Mouse (Mus musculus) embryonic stem cell, embryonic (primary cell): Measurements from ENCODE around the gene Tns3.

ENCODE experiments used
- CTCF ChIA-PET, 4 experiments: fragments of 300-600 bp in 2 of 4; fragments of 350-600 bp in 2 of 4; sonication (Branson Sonifier 250); formaldehyde crosslinking; loops; one replicate each; lab custom pipeline; 2022; ENCODE audit warnings: inconsistent platforms in 2 of 4; lab: Charles Lee
- POLR2A ChIA-PET, 4 experiments: fragments of 300-600 bp in 2 of 4; fragments of 350-600 bp in 2 of 4; sonication (Branson Sonifier 250); formaldehyde crosslinking; loops; one replicate each; lab custom pipeline; 2022; ENCODE audit warnings: antibody characterized with exemption in 4 of 4, inconsistent platforms in 1 of 4; lab: Charles Lee

Tns3 gene

GRCm38 (mm10) chr11:8405225-8405899, 259.0 kb downstream of the Tns3 start:
- ChIA-PET POLR2A (interaction anchor here in 2 of 4 experiments (0.6 to 1.0 kb wide), 2 partner anchors 1188 to 1616 kb away, joined by 3 to 6 read pairs; no protein-coding TSS in a partner anchor), CTCF (interaction anchor here in 3 of 4 experiments (0.6 to 1.5 kb wide), 3 partner anchors 185 to 1195 kb away, joined by 3 read pairs; no protein-coding TSS in a partner anchor)

- ChIA-PET CTCF (interaction anchor here in 1 of 4 experiments (0.6 kb wide), 1 partner anchor 1191 kb away, joined by 7 read pairs; no protein-coding TSS in a partner anchor), POLR2A (interaction anchor here in 1 of 4 experiments (1.0 kb wide), 1 partner anchor 28 kb away, joined by 3 read pairs; no protein-coding TSS in a partner anchor)
Observed at GRCm38 (mm10) chr11:8401328-8401727, 263.0 kb downstream of the Tns3 start.

GRCm38 (mm10) chr11:8396329-8396728, 268.0 kb downstream of the Tns3 start:
- ChIA-PET CTCF (interaction anchor here in 1 of 4 experiments (0.7 kb wide), 1 partner anchor 1175 kb away, joined by 3 read pairs; no protein-coding TSS in a partner anchor), POLR2A (interaction anchor here in 1 of 4 experiments (0.5 to 0.7 kb wide), 2 partner anchors 71 to 117 kb away, joined by 3 to 4 read pairs; no protein-coding TSS in a partner anchor)

- CTCF ChIA-PET, result no interaction called here
- POLR2A ChIA-PET, result no interaction called here
Observed at GRCm38 (mm10) chr11:8391564-8391963, 272.8 kb downstream of the Tns3 start.

- POLR2A ChIA-PET, result interaction anchor here in 1 of 4 experiments (0.6 kb wide), 1 partner anchor 703 kb away, joined by 3 read pairs; no protein-coding TSS in a partner anchor
Observed at GRCm38 (mm10) chr11:8385891-8386405, 278.4 kb downstream of the Tns3 start.

More at GRCm38 (mm10) chr11:8385891-8386405, 278.4 kb downstream of the Tns3 start:
- CTCF ChIA-PET, result interaction anchor here in 1 of 4 experiments (0.6 kb wide), 1 partner anchor 474 kb away, joined by 4 read pairs; no protein-coding TSS in a partner anchor
